Mouse (Mus musculus): ENCODE data around the gene Catsperg1. TPM values are rescaled to one million over a fixed set of nuclear protein-coding genes. Genes with fewer than 3 reads are reported as not detected.
"Not testable (repeated sequence)": the region's sequence is repeated elsewhere in the genome, so short reads cannot be mapped to it uniquely, and the experiment has no call there.

Gene Catsperg1
- polyA plus RNA-seq, 1 experiment from 2014 or later, result 0.15 TPM

GRCm38 (mm10) chr7:29247314-29247700, 33.5 kb upstream of the Catsperg1 start:
- ATAC-seq (ENCODE audit: low read depth), result no peak
- 28% methylated on average over 16 of the region's 16 CpGs for WGBS (ENCODE audit: insufficient replicate concordance)
- Histone ChIP-seq H3K36me3 (ENCODE audit: control insufficient read depth, insufficient read depth) (no peaks in the 10 kb centered on the region), H3K27me3 (ENCODE audit: control insufficient read depth, insufficient read depth, low read depth, low read length) (no peaks in the 10 kb centered on the region), H3K4me2 (ENCODE audit: low read depth, low read length) (peak overlapping the region; percentile 74), H3K9ac (ENCODE audit: low read depth, low read length) (no peak overlapping the region), H3K4me1 (ENCODE audit: control insufficient read depth, low read depth, low read length) (peaks cover 8% of the 10 kb centered on the region), H3K27ac (ENCODE audit: low read length) (no peak overlapping the region), H3K9me3 (replicated peaks; ENCODE audit: control insufficient read depth, low read length) (no peaks in the 10 kb centered on the region), H3K4me3 (ENCODE audit: low read depth, low read length) (peak overlapping the region; percentile 54)

DNA sequence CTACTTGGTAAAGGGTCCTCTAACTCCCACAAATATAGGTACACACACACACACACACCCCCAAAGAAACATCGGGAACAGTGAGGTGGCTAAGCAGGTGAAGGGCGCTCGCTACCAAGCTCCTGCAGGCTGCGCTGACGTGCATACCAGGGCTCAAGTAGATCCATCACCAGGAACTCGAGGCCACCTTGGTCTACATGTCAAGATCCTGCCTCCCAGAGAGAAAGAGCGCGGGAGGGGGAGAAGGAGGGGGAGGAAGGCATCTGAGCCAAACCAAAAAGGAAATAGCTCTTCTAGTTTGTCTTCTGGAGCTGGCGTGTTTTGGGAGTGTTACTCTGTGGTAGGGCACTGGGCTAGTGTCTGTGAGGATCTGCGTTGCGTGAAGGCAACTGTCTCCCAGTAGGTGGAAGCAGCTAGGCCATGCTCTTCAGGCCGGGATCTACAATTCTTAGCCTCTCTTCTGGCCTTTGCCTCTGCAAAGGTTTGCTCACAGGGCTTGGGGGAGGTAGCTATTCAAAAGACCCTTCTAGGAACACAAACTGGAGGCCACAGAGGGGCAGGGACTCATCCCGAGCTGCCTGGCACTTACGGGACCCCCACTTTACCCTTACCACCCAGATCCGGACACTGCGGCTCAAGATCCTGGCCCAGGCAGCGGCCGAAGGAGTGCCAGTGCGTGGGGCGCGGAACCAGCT, 32.9 kb upstream of the Catsperg1 start:
- H3K36me3 ChIP-seq (ENCODE audit: control insufficient read depth, insufficient read depth), result no peaks in the 10 kb centered on the region
- ATAC-seq (ENCODE audit: low read depth), result no peak

GRCm38 (mm10) chr7:29246015-29246414, 32.2 kb upstream of the Catsperg1 start:
- H3K27ac ChIP-seq (ENCODE audit: low read length), result no peak overlapping the region
- H3K4me3 ChIP-seq (ENCODE audit: low read depth, low read length), result no peak overlapping the region
- no peak for ATAC-seq (ENCODE audit: low read depth)
- 77% methylated on average over 5 of the region's 5 CpGs for WGBS (ENCODE audit: insufficient replicate concordance)
- no peaks in the 10 kb centered on the region for H3K36me3 ChIP-seq (ENCODE audit: control insufficient read depth, insufficient read depth)
- H3K9ac ChIP-seq (ENCODE audit: low read depth, low read length), result no peak overlapping the region
- H3K27me3 ChIP-seq (ENCODE audit: control insufficient read depth, insufficient read depth, low read depth, low read length), result no peaks in the 10 kb centered on the region
- H3K9me3 ChIP-seq (replicated peaks; ENCODE audit: control insufficient read depth, low read length), result no peaks in the 10 kb centered on the region
- H3K4me2 ChIP-seq (ENCODE audit: low read depth, low read length), result no peak overlapping the region
- peaks cover 8% of the 10 kb centered on the region for H3K4me1 ChIP-seq (ENCODE audit: control insufficient read depth, low read depth, low read length)

More for the DNA sequence above, 32.9 kb upstream of the Catsperg1 start:
- H3K4me2 ChIP-seq (ENCODE audit: low read depth, low read length), result 0 out of 2 replicates have a peak overlapping the region, but pooled peaks have one; percentile 74
- H3K9ac ChIP-seq (ENCODE audit: low read depth, low read length), result no peak overlapping the region
- WGBS (ENCODE audit: insufficient replicate concordance), result 73% methylated on average over 21 of the region's 21 CpGs
- H3K27ac ChIP-seq (ENCODE audit: low read length), result no peak overlapping the region
- H3K4me3 ChIP-seq (ENCODE audit: low read depth, low read length), result no peak overlapping the region
- no peaks in the 10 kb centered on the region for H3K27me3 ChIP-seq (ENCODE audit: control insufficient read depth, insufficient read depth, low read depth, low read length)
- H3K9me3 ChIP-seq (replicated peaks; ENCODE audit: control insufficient read depth, low read length), result no peaks in the 10 kb centered on the region
- H3K4me1 ChIP-seq (ENCODE audit: control insufficient read depth, low read depth, low read length), result peaks cover 8% of the 10 kb centered on the region

GRCm38 (mm10) chr7:29244732-29245416, 31.0 kb upstream of the Catsperg1 start:
- H3K27ac ChIP-seq (ENCODE audit: low read length), result no peak overlapping the region
- no peaks in the 10 kb centered on the region for H3K9me3 ChIP-seq (replicated peaks; ENCODE audit: control insufficient read depth, low read length)
- H3K4me2 ChIP-seq (ENCODE audit: low read depth, low read length), result no peak overlapping the region
- peaks cover 8% of the 10 kb centered on the region for H3K4me1 ChIP-seq (ENCODE audit: control insufficient read depth, low read depth, low read length)
- no peaks in the 10 kb centered on the region for H3K27me3 ChIP-seq (ENCODE audit: control insufficient read depth, insufficient read depth, low read depth, low read length)
- no peak overlapping the region for H3K9ac ChIP-seq (ENCODE audit: low read depth, low read length)
- no peak for ATAC-seq (ENCODE audit: low read depth)
- H3K4me3 ChIP-seq (ENCODE audit: low read depth, low read length), result no peak overlapping the region
- 71% methylated on average over 7 of the region's 7 CpGs for WGBS (ENCODE audit: insufficient replicate concordance)
- H3K36me3 ChIP-seq (ENCODE audit: control insufficient read depth, insufficient read depth), result no peaks in the 10 kb centered on the region

- H3K9ac ChIP-seq (ENCODE audit: low read depth, low read length), result peak within 1 kb of the TSS; percentile 69
- peak within 1 kb of the TSS; percentile 77 for H3K4me3 ChIP-seq (ENCODE audit: low read depth, low read length)
- under 1% methylated on average over 60 of the region's 60 CpGs for WGBS (ENCODE audit: insufficient replicate concordance)
- no peaks in the 10 kb centered on the region for H3K36me3 ChIP-seq (ENCODE audit: control insufficient read depth, insufficient read depth)
- peak within 1 kb of the TSS; percentile 92 for H3K4me2 ChIP-seq (ENCODE audit: low read depth, low read length)
- H3K27ac ChIP-seq (ENCODE audit: low read length), result peak within 1 kb of the TSS; percentile 87
- H3K9me3 ChIP-seq (replicated peaks; ENCODE audit: control insufficient read depth, low read length), result no peaks in the 10 kb centered on the region
- H3K27me3 ChIP-seq (ENCODE audit: control insufficient read depth, insufficient read depth, low read depth, low read length), result no peaks in the 10 kb centered on the region; the same call in 1 of the 2 replicates
- peaks cover 15% of the 10 kb centered on the region for H3K4me1 ChIP-seq (ENCODE audit: control insufficient read depth, low read depth, low read length)
- ATAC-seq (ENCODE audit: low read depth), result peak; percentile 98
Observed at GRCm38 (mm10) chr7:29238019-29238967, 24.5 kb upstream of the Catsperg1 start, which contains the start of gene Yif1b. TSS of gene Yif1b (plus strand) at chr7:29238329.

DNA sequence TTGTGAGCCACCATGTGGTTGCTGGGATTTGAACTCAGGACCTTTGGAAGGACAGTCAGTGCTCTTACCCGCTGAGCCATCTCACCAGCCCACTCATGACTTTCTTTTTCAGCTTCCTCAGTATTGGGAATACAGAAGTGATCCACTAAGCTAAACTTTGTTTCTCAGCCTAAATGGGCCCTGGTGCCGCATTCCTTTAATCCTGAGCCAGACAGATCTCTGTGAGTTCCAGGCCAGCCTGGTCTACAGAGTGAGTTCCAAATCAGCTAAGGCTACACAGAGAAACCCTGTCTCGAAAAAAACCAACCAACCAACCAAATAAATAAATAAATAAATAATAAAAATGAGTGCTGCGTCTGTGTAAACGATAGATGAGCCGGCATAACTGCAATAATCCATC, 23.8 kb upstream of the Catsperg1 start:
- 23% methylated on average over 6 of the region's 6 CpGs for WGBS (ENCODE audit: insufficient replicate concordance)
- H3K9ac ChIP-seq (ENCODE audit: low read depth, low read length), result peak overlapping the region; percentile 69
- not testable (repeated sequence) for ATAC-seq (ENCODE audit: low read depth)

GRCm38 (mm10) chr7:29236593-29236992, 22.8 kb upstream of the Catsperg1 start:
- no peak overlapping the region for H3K27ac ChIP-seq (ENCODE audit: low read length)
- WGBS (ENCODE audit: insufficient replicate concordance), result 58% methylated on average over 4 of the region's 4 CpGs

More for the DNA sequence above, 23.8 kb upstream of the Catsperg1 start:
- H3K9me3 ChIP-seq (replicated peaks; ENCODE audit: control insufficient read depth, low read length); H3K36me3 ChIP-seq (ENCODE audit: control insufficient read depth, insufficient read depth); H3K27me3 ChIP-seq (ENCODE audit: control insufficient read depth, insufficient read depth, low read depth, low read length): not testable (repeated sequence)
- peak overlapping the region; percentile 87 for H3K27ac ChIP-seq (ENCODE audit: low read length)
- peaks cover 15% of the 10 kb centered on the region for H3K4me1 ChIP-seq (ENCODE audit: control insufficient read depth, low read depth, low read length)
- peak overlapping the region; percentile 92 for H3K4me2 ChIP-seq (ENCODE audit: low read depth, low read length)
- H3K4me3 ChIP-seq (ENCODE audit: low read depth, low read length), result peak overlapping the region; percentile 57

DNA sequence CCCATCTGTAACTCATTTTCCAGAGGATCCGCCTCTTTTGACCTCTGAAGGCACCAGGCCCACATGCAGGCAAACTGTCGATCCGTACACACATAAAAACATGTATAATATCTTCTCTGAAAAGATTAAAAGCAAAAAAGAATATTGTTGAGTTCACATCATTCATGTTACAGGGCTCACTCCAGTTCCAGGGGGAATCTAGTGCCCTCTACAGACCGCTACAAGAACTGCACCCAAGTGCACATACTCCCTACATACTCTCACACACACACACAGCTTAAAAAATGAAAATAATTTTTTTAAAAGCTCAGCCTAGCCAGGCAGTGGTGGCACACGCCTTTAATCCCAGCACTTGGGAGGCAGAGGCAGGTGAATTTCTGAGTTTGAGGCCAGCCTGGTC, 20.8 kb upstream of the Catsperg1 start:
- Histone ChIP-seq H3K27ac (ENCODE audit: low read length) (no peak overlapping the region), H3K4me1 (ENCODE audit: control insufficient read depth, low read depth, low read length) (peaks cover 15% of the 10 kb centered on the region), H3K4me2 (ENCODE audit: low read depth, low read length) (no peak overlapping the region), H3K4me3 (ENCODE audit: low read depth, low read length) (no peak overlapping the region), H3K36me3 (ENCODE audit: control insufficient read depth, insufficient read depth) (no peaks in the 10 kb centered on the region), H3K9me3 (replicated peaks; ENCODE audit: control insufficient read depth, low read length) (no peaks in the 10 kb centered on the region), H3K9ac (ENCODE audit: low read depth, low read length) (no peak overlapping the region), H3K27me3 (ENCODE audit: control insufficient read depth, insufficient read depth, low read depth, low read length) (peaks cover 25% of the 10 kb centered on the region)
- no peak for ATAC-seq (ENCODE audit: low read depth)
- 76% methylated on average over 5 of the region's 5 CpGs for WGBS (ENCODE audit: insufficient replicate concordance)

More at GRCm38 (mm10) chr7:29236593-29236992, 22.8 kb upstream of the Catsperg1 start:
- peaks cover 15% of the 10 kb centered on the region for H3K4me1 ChIP-seq (ENCODE audit: control insufficient read depth, low read depth, low read length)
- H3K4me2 ChIP-seq (ENCODE audit: low read depth, low read length), result no peak overlapping the region
- H3K36me3 ChIP-seq (ENCODE audit: control insufficient read depth, insufficient read depth), result no peaks in the 10 kb centered on the region
- H3K9ac ChIP-seq (ENCODE audit: low read depth, low read length), result no peak overlapping the region
- ATAC-seq (ENCODE audit: low read depth), result no peak
- H3K27me3 ChIP-seq (ENCODE audit: control insufficient read depth, insufficient read depth, low read depth, low read length), result peaks cover 17% of the 10 kb centered on the region
- no peaks in the 10 kb centered on the region for H3K9me3 ChIP-seq (replicated peaks; ENCODE audit: control insufficient read depth, low read length)
- H3K4me3 ChIP-seq (ENCODE audit: low read depth, low read length), result no peak overlapping the region

All from liver, embryonic 16.5 days (tissue).